Mouse (Mus musculus): Measurements from ENCODE around the gene Gm20708. TPM values are rescaled to one million over a fixed set of nuclear protein-coding genes. Genes with fewer than 3 reads are reported as not detected.

Gm20708 gene
- polyA plus RNA-seq, 1 experiment from 2014 or later = 0.53 TPM

- peaks cover 37% of the 10 kb centered on the region for H3K36me3 ChIP-seq
- WGBS = 48% methylated on average over 3 of the region's 3 CpGs
- no peak overlapping the region for H3K9ac ChIP-seq
- H3K4me1 ChIP-seq = 0 out of 2 replicates have a peak, but pooled peaks cover 2% of the 10 kb centered on the region
- no peak overlapping the region for H3K27ac ChIP-seq
- H3K27me3 ChIP-seq (replicated peaks) = peaks cover 19% of the 10 kb centered on the region
- H3K9me3 ChIP-seq = no peaks in the 10 kb centered on the region
- ATAC-seq (ENCODE audit: insufficient read depth, low FRiP score, low read depth) = no peak
- H3K4me2 ChIP-seq = no peak overlapping the region
- H3K4me3 ChIP-seq (replicated peaks) = no peak overlapping the region
Observed at GRCm38 (mm10) chr11:117858392-117858791, 48.9 kb downstream of the Gm20708 start.

- Histone ChIP-seq H3K4me2 (no peak within 1 kb of the TSS), H3K36me3 (peaks cover 20% of the 10 kb centered on the region), H3K4me3 (replicated peaks) (no peak within 1 kb of the TSS), H3K4me1 (0 out of 2 replicates have a peak, but pooled peaks cover 2% of the 10 kb centered on the region), H3K9me3 (no peaks in the 10 kb centered on the region), H3K27ac (no peak within 1 kb of the TSS), H3K27me3 (replicated peaks) (peaks cover 19% of the 10 kb centered on the region), H3K9ac (no peak within 1 kb of the TSS)
- no peak for ATAC-seq (ENCODE audit: insufficient read depth, low FRiP score, low read depth)
- 8% methylated on average over 23 of the region's 23 CpGs for WGBS
Observed at GRCm38 (mm10) chr11:117860601-117861000, 51.1 kb downstream of the Gm20708 start, which contains the start of gene Tmem235. TSS of gene Tmem235 (plus strand) at chr11:117860752.

- Histone ChIP-seq H3K4me3 (replicated peaks) (no peak overlapping the region), H3K36me3 (no peaks in the 10 kb centered on the region), H3K4me2 (no peak overlapping the region), H3K4me1 (0 out of 2 replicates have a peak, but pooled peaks cover 2% of the 10 kb centered on the region), H3K9ac (no peak overlapping the region), H3K27ac (no peak overlapping the region), H3K9me3 (no peaks in the 10 kb centered on the region), H3K27me3 (replicated peaks) (peaks cover 19% of the 10 kb centered on the region)
- WGBS = 40% methylated on average over 11 of the region's 11 CpGs
- ATAC-seq (ENCODE audit: insufficient read depth, low FRiP score, low read depth) = no peak
Observed at GRCm38 (mm10) chr11:117863174-117863856, 53.8 kb downstream of the Gm20708 start.

- 69% methylated on average over 2 of the region's 2 CpGs for WGBS
- no peak for ATAC-seq (ENCODE audit: insufficient read depth, low FRiP score, low read depth)
- peaks cover 16% of the 10 kb centered on the region for H3K27me3 ChIP-seq (replicated peaks)
- 0 out of 2 replicates have a peak, but pooled peaks cover 2% of the 10 kb centered on the region for H3K4me1 ChIP-seq
- H3K9ac ChIP-seq = no peak overlapping the region
- H3K4me2 ChIP-seq = no peak overlapping the region
- H3K4me3 ChIP-seq (replicated peaks) = no peak overlapping the region
- no peaks in the 10 kb centered on the region for H3K9me3 ChIP-seq
- H3K27ac ChIP-seq = no peak overlapping the region
- no peaks in the 10 kb centered on the region for H3K36me3 ChIP-seq
Observed at GRCm38 (mm10) chr11:117864805-117865204, 55.3 kb downstream of the Gm20708 start.

GRCm38 (mm10) chr11:117865988-117866387 is 56.5 kb downstream of the Gm20708 start:
- H3K27ac ChIP-seq = no peak overlapping the region
- 47% methylated on average over 6 of the region's 6 CpGs for WGBS
- H3K9ac ChIP-seq = no peak overlapping the region
- no peaks in the 10 kb centered on the region for H3K9me3 ChIP-seq
- H3K4me1 ChIP-seq = peaks cover 7% of the 10 kb centered on the region; the same call in 1 of the 2 replicates
- H3K4me2 ChIP-seq = no peak overlapping the region
- ATAC-seq (ENCODE audit: insufficient read depth, low FRiP score, low read depth) = no peak
- H3K4me3 ChIP-seq (replicated peaks) = no peak overlapping the region
- H3K36me3 ChIP-seq = no peaks in the 10 kb centered on the region
- H3K27me3 ChIP-seq (replicated peaks) = peaks cover 4% of the 10 kb centered on the region

- Histone ChIP-seq H3K27me3 (replicated peaks) (no peaks in the 10 kb centered on the region), H3K4me3 (replicated peaks) (no peak overlapping the region), H3K9ac (no peak overlapping the region), H3K36me3 (no peaks in the 10 kb centered on the region), H3K4me1 (peaks cover 23% of the 10 kb centered on the region), H3K9me3 (no peaks in the 10 kb centered on the region), H3K4me2 (no peak overlapping the region), H3K27ac (no peak overlapping the region)
- no peak for ATAC-seq (ENCODE audit: insufficient read depth, low FRiP score, low read depth)
- 41% methylated on average over 12 of the region's 12 CpGs for WGBS
Observed at GRCm38 (mm10) chr11:117870688-117871365, 61.4 kb downstream of the Gm20708 start.

GRCm38 (mm10) chr11:117871376-117871775 is 61.9 kb downstream of the Gm20708 start:
- Histone ChIP-seq H3K27me3 (replicated peaks) (no peaks in the 10 kb centered on the region), H3K9ac (no peak overlapping the region), H3K27ac (no peak overlapping the region), H3K4me2 (no peak overlapping the region), H3K4me1 (peaks cover 23% of the 10 kb centered on the region), H3K36me3 (no peaks in the 10 kb centered on the region), H3K9me3 (no peaks in the 10 kb centered on the region), H3K4me3 (replicated peaks) (no peak overlapping the region)
- no peak for ATAC-seq (ENCODE audit: insufficient read depth, low FRiP score, low read depth)
- WGBS = 70% methylated on average over 5 of the region's 5 CpGs

GRCm38 (mm10) chr11:117871911-117872584 is 62.6 kb downstream of the Gm20708 start:
- no peak for ATAC-seq (ENCODE audit: insufficient read depth, low FRiP score, low read depth)
- H3K4me2 ChIP-seq = peak overlapping the region; percentile 97; the same call in 1 of the 2 replicates
- H3K27ac ChIP-seq = no peak overlapping the region
- 54% methylated on average over 12 of the region's 12 CpGs for WGBS
- H3K36me3 ChIP-seq = no peaks in the 10 kb centered on the region
- H3K4me1 ChIP-seq = peaks cover 23% of the 10 kb centered on the region
- no peaks in the 10 kb centered on the region for H3K27me3 ChIP-seq (replicated peaks)
- no peak overlapping the region for H3K9ac ChIP-seq
- H3K9me3 ChIP-seq = no peaks in the 10 kb centered on the region
- no peak overlapping the region; the same call in 1 of the 2 replicates for H3K4me3 ChIP-seq (replicated peaks)

GRCm38 (mm10) chr11:117872861-117873608 is 63.6 kb downstream of the Gm20708 start, which contains the start of gene Tha1:
TSS of gene Tha1 (minus strand) at chr11:117873481.
- no peaks in the 10 kb centered on the region for H3K27me3 ChIP-seq (replicated peaks)
- peak; percentile 61 for ATAC-seq (ENCODE audit: insufficient read depth, low FRiP score, low read depth)
- peaks cover 29% of the 10 kb centered on the region for H3K4me1 ChIP-seq
- H3K4me3 ChIP-seq (replicated peaks) = peak within 1 kb of the TSS; percentile 66
- no peak within 1 kb of the TSS for H3K27ac ChIP-seq
- H3K9ac ChIP-seq = peak within 1 kb of the TSS; percentile 40; the same call in 1 of the 2 replicates
- H3K4me2 ChIP-seq = peak within 1 kb of the TSS; percentile 97
- no peaks in the 10 kb centered on the region for H3K36me3 ChIP-seq
- 2% methylated on average over 51 of the region's 51 CpGs for WGBS
- no peaks in the 10 kb centered on the region for H3K9me3 ChIP-seq

- no peak overlapping the region for H3K4me3 ChIP-seq (replicated peaks)
- no peaks in the 10 kb centered on the region for H3K36me3 ChIP-seq
- 60% methylated on average over 4 of the region's 4 CpGs for WGBS
- H3K27ac ChIP-seq = no peak overlapping the region
- no peaks in the 10 kb centered on the region for H3K27me3 ChIP-seq (replicated peaks)
- peaks cover 41% of the 10 kb centered on the region for H3K4me1 ChIP-seq
- no peak overlapping the region for H3K4me2 ChIP-seq
- H3K9ac ChIP-seq = no peak overlapping the region
- no peak for ATAC-seq (ENCODE audit: insufficient read depth, low FRiP score, low read depth)
- no peaks in the 10 kb centered on the region for H3K9me3 ChIP-seq
Observed at GRCm38 (mm10) chr11:117874419-117874818, 65.0 kb downstream of the Gm20708 start.

GRCm38 (mm10) chr11:117875681-117876080 is 66.2 kb downstream of the Gm20708 start:
- Histone ChIP-seq H3K9me3 (no peaks in the 10 kb centered on the region), H3K9ac (no peak overlapping the region), H3K36me3 (no peaks in the 10 kb centered on the region), H3K4me1 (peaks cover 37% of the 10 kb centered on the region), H3K27me3 (replicated peaks) (no peaks in the 10 kb centered on the region), H3K27ac (no peak overlapping the region), H3K4me2 (no peak overlapping the region), H3K4me3 (replicated peaks) (no peak overlapping the region)
- WGBS = 38% methylated on average over 6 of the region's 6 CpGs
- no peak for ATAC-seq (ENCODE audit: insufficient read depth, low FRiP score, low read depth)

Measured in stomach, embryonic 15.5 days (tissue).